ENCODE assay signal across 17 mouse cellular contexts in the genomic region with DNA sequence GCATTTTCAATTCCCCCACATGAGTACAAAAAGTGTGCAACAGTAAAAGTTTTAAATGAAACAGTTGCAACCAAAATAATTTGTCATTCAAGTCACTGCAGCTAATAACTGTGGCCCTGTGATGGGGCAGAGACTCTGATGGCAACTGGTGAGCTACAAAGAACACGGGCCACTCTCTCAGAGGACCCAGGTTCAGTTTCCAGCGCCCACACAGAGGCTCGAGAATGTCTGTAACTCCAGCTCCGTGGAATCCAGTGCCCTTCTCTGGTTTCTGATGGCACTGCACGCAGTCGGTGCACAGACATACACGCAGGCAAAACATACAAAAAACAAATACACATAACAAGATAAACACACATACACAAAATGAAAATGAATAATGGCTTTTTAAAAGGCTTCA. TPM values are rescaled to one million over a fixed set of nuclear protein-coding genes. Genes with fewer than 3 reads are reported as not detected.
"Had no signal": no experiment of that assay in that cellular context is flagged by ENCODE, and none has a peak within 500 bp of the region (broad histone marks: within the 10 kb centered on the region; RNA-seq: fewer than 3 reads in every experiment).

No protein-coding gene starts in this region.

- H3K36me3 ChIP-seq: lung, embryonic 15.5 days; midbrain, embryonic 15.5 days; neural tube, embryonic 12.5 days; stomach, embryonic 15.5 days had no signal

- H3K27me3 ChIP-seq: lung, embryonic 15.5 days; midbrain, embryonic 13.5 days; midbrain, embryonic 15.5 days; neural tube, embryonic 12.5 days; stomach, embryonic 15.5 days had no signal

- H3K4me3 ChIP-seq: lung, embryonic 15.5 days; megakaryocyte, embryonic 14.5 days; midbrain, embryonic 13.5 days; midbrain, embryonic 15.5 days; neural tube, embryonic 12.5 days; stomach, embryonic 15.5 days had no signal

- H3K9me3 ChIP-seq: lung, embryonic 15.5 days; megakaryocyte, embryonic 14.5 days; midbrain, embryonic 13.5 days; midbrain, embryonic 15.5 days; neural tube, embryonic 12.5 days; stomach, embryonic 15.5 days had no signal

- H3K27ac ChIP-seq: lung, embryonic 15.5 days; macrophage; midbrain, embryonic 13.5 days; midbrain, embryonic 15.5 days; neural tube, embryonic 12.5 days; stomach, embryonic 15.5 days; stomach, postnatal 0 days had no signal

- DNase-seq: lung, adult 2 months; lung, postnatal 14 days; lung, postnatal 36 days; right cerebral cortex, postnatal 14 days; thymus, adult 2 months; thymus, postnatal 25 days; thymus, postnatal 4 days had no signal

RNA-seq across cellular contexts. Expression of gene Scrn1, which starts 8.6 kb away (rescaled TPM):
- total RNA-seq: monocyte, adult 5-6 weeks; neutrophil, adult 5-6 weeks had no signal
- polyA plus RNA-seq: macrophage had no signal

RNA-seq across cellular contexts. Expression of gene Fkbp14, which starts 39.4 kb away (rescaled TPM):
- total RNA-seq: monocyte, adult 5-6 weeks; neutrophil, adult 5-6 weeks had no signal
